In genomic region chr5:129586471-129586870, GRCm38 (mm10) we compare ENCODE assay signal across 8 mouse cellular contexts. TPM values are rescaled to one million over a fixed set of nuclear protein-coding genes. Genes with fewer than 3 reads are reported as not detected.
DNase-seq lines count a peak whose midpoint lies in the region; ATAC-seq and TF ChIP-seq lines count a peak whose summit lies in the region.

No protein-coding gene starts in this region.

- no peak for TF ChIP-seq POLR2A in kidney, adult 2 months (IDR thresholded peaks at IDR 0.05; ENCODE audit: low read depth, low read length)

- peaks cover 36% of the 10 kb centered on the region for H3K4me1 ChIP-seq in megakaryocyte, embryonic 14.5 days
- peaks cover 34% of the 10 kb centered on the region for H3K4me1 ChIP-seq in liver, embryonic 12.5 days
- no peaks in the 10 kb centered on the region for H3K4me1 ChIP-seq in stomach, postnatal 0 days (replicated peaks; ENCODE audit: control insufficient read depth, insufficient read depth)
- H3K4me1 ChIP-seq in kidney, adult 2 months (ENCODE audit: control insufficient read depth, insufficient read depth, low read length): no peaks in the 10 kb centered on the region

- peak overlapping the region; percentile 99 for H3K4me2 ChIP-seq in liver, embryonic 12.5 days
- H3K4me2 ChIP-seq in stomach, postnatal 0 days (replicated peaks; ENCODE audit: low read depth): peak overlapping the region; percentile 100

- peak overlapping the region; percentile 85 for H3K4me3 ChIP-seq in megakaryocyte, embryonic 14.5 days (replicated peaks)
- no peak overlapping the region for H3K4me3 ChIP-seq in liver, embryonic 12.5 days
- peak overlapping the region; percentile 81; the same call in 1 of the 2 replicates for H3K4me3 ChIP-seq in stomach, postnatal 0 days (ENCODE audit: low read depth, low read length)
- no peak overlapping the region for H3K4me3 ChIP-seq in kidney, adult 2 months (ENCODE audit: insufficient read depth, low read depth, low read length)

- TF ChIP-seq EP300 in stomach, postnatal 0 days (optimal IDR thresholded peaks at IDR 0.05): no peak

- TF ChIP-seq CTCF in stomach, postnatal 0 days (IDR thresholded peaks at IDR 0.05; ENCODE audit: low read depth): no peak
- no peak for TF ChIP-seq CTCF in kidney, adult 2 months (conservative IDR thresholded peaks at IDR 0.05; ENCODE audit: insufficient read depth, insufficient read length, low read depth, low read length)

- no peaks in the 10 kb centered on the region for H3K9me3 ChIP-seq in megakaryocyte, embryonic 14.5 days
- H3K9me3 ChIP-seq in liver, embryonic 12.5 days (replicated peaks): no peaks in the 10 kb centered on the region
- H3K9me3 ChIP-seq in stomach, postnatal 0 days (ENCODE audit: control insufficient read depth, low read length): no peaks in the 10 kb centered on the region

- 48% methylated on average over 13 of the region's 13 CpGs for WGBS in liver, embryonic 12.5 days (ENCODE audit: insufficient replicate concordance)
- 44% methylated on average over 13 of the region's 13 CpGs for WGBS in stomach, postnatal 0 days
- WGBS in kidney, adult 2 months: 68% methylated on average over 13 of the region's 13 CpGs

- H3K9ac ChIP-seq in liver, embryonic 12.5 days: no peak overlapping the region
- H3K9ac ChIP-seq in stomach, postnatal 0 days (ENCODE audit: low read length): peak overlapping the region; percentile 13; the same call in 1 of the 2 replicates

- DNase-seq in cerebellum, adult 11 months: peak; percentile 50
- no peak for DNase-seq in cerebellum, postnatal 10 days
- no peak for DNase-seq in stomach, postnatal 0 days (ENCODE audit: low spot score)
- DNase-seq in yolk sac, embryonic 10.5 days (ENCODE audit: low spot score): no peak
- DNase-seq in kidney, adult 2 months: no peak

- H3K27me3 ChIP-seq in megakaryocyte, embryonic 14.5 days (replicated peaks): peaks cover 89% of the 10 kb centered on the region
- H3K27me3 ChIP-seq in liver, embryonic 12.5 days (replicated peaks): peaks cover 96% of the 10 kb centered on the region
- no peaks in the 10 kb centered on the region; the same call in 1 of the 2 replicates for H3K27me3 ChIP-seq in stomach, postnatal 0 days (ENCODE audit: control insufficient read depth, insufficient read depth, low read length)
- H3K27me3 ChIP-seq in kidney, adult 2 months (replicated peaks; ENCODE audit: control insufficient read depth, insufficient read depth, low read length): 0 out of 2 replicates have a peak, but pooled peaks cover 3% of the 10 kb centered on the region

- H3K27ac ChIP-seq in liver, embryonic 12.5 days: no peak overlapping the region
- H3K27ac ChIP-seq in stomach, postnatal 0 days (replicated peaks): peak overlapping the region; percentile 35; the same call in 1 of the 2 replicates
- H3K27ac ChIP-seq in kidney, adult 2 months (ENCODE audit: insufficient read depth, low read depth, low read length): no peak overlapping the region

- no peak for ATAC-seq in megakaryocyte, adult 5-6 weeks (ENCODE audit: poor library complexity, severe bottlenecking)
- ATAC-seq in liver, embryonic 12.5 days: no peak
- ATAC-seq in stomach, postnatal 0 days (ENCODE audit: low FRiP score, low TSS enrichment): no peak

- no peaks in the 10 kb centered on the region for H3K36me3 ChIP-seq in megakaryocyte, embryonic 14.5 days (replicated peaks; ENCODE audit: low read length)
- H3K36me3 ChIP-seq in liver, embryonic 12.5 days: no peaks in the 10 kb centered on the region
- no peaks in the 10 kb centered on the region for H3K36me3 ChIP-seq in stomach, postnatal 0 days (ENCODE audit: control insufficient read depth, insufficient read depth, low read length)
- no peaks in the 10 kb centered on the region for H3K36me3 ChIP-seq in kidney, adult 2 months (ENCODE audit: control insufficient read depth, insufficient read depth, low read length)

RNA-seq across cellular contexts. Expression of gene Mmp17, which starts 2.5 kb away (rescaled TPM):
- polyA plus RNA-seq in megakaryocyte, embryonic 14.5 days (2012; ENCODE audit: insufficient read depth, low replicate concordance): 0.76 TPM in 1 of 2 replicates, not detected in the other
- 0.18 and 0.49 TPM in 2 replicates for total RNA-seq in megakaryocyte, adult 5-6 weeks (2015)
- total RNA-seq in megakaryocyte, adult 5-6 weeks (2017): 0.04 TPM in 2 replicates
- 0.38 and 0.39 TPM in 2 replicates for polyA plus RNA-seq in liver, embryonic 12.5 days (2016; fragmentation: Nextera tagmentation; extraction: Ambion mirVana)
- 2.2 and 2.6 TPM in 2 replicates for polyA plus RNA-seq in stomach, postnatal 0 days (2015; fragmentation: Nextera tagmentation; extraction: Ambion mirVana)
- polyA plus RNA-seq in kidney, adult 2 months (2012; rRNA removed): 1.6 and 2.5 TPM in 2 replicates

Comparison
In these comparisons a context has a peak if more than half of its experiments do, and no peak if none do; other contexts are left out.
1. H3K4me3 ChIP-seq: peak in megakaryocyte, embryonic 14.5 days (single experiment) and stomach, postnatal 0 days (single experiment); none in liver, embryonic 12.5 days (single experiment) and kidney, adult 2 months (single experiment).